Mouse (Mus musculus) forebrain, embryonic 15.5 days (tissue): ENCODE measurements around the gene Hpcal4. TPM values are rescaled to one million over a fixed set of nuclear protein-coding genes. Genes with fewer than 3 reads are reported as not detected.

Experiments
- ATAC-seq: fragments of 200-750 bp; cut with Nextera tagmentation; replicated peaks from 2 replicates; pipeline ENCODE4 v1.8.0; 2017; ENCODE audit warnings: mild to moderate bottlenecking, moderate TSS enrichment, moderate library complexity
- H3K27ac ChIP-seq: fragments of 300-500 bp; sonication (generic); replicated peaks from 2 replicates; pipeline ENCODE4 v1.5.1; 2015; ENCODE audit warnings: mild to moderate bottlenecking, inconsistent platforms
- H3K27me3 ChIP-seq: fragments of 300-500 bp; sonication (generic); 2 replicates; pipeline ENCODE4 v1.6.1; 2015; ENCODE audit warnings: inconsistent platforms
- H3K36me3 ChIP-seq: fragments of 300-500 bp; sonication (generic); 2 replicates; pipeline ENCODE4 v1.6.1; 2015; ENCODE audit warnings: mild to moderate bottlenecking, inconsistent platforms
- H3K4me1 ChIP-seq: fragments of 300-500 bp; sonication (generic); 2 replicates; pipeline ENCODE4 v1.6.1; 2015; ENCODE audit warnings: inconsistent platforms
- H3K4me2 ChIP-seq: fragments of 300-500 bp; sonication (generic); replicated peaks from 2 replicates; pipeline ENCODE4 v1.6.1; 2015; ENCODE audit warnings: mild to moderate bottlenecking, inconsistent platforms
- H3K4me3 ChIP-seq: fragments of 300-500 bp; sonication (generic); 2 replicates; pipeline ENCODE4 v1.5.1; 2015; ENCODE audit warnings: mild to moderate bottlenecking, inconsistent platforms
- H3K9ac ChIP-seq: fragments of 300-500 bp; sonication (generic); replicated peaks from 2 replicates; pipeline ENCODE4 v1.6.1; 2015; ENCODE audit warnings: mild to moderate bottlenecking, inconsistent platforms
- H3K9me3 ChIP-seq: fragments of 300-500 bp; sonication (generic); 2 replicates; pipeline ENCODE4 v1.6.1; 2016; ENCODE audit warnings: inconsistent platforms
- WGBS: fragments of 180-500 bp; shearing (Covaris S2); methylation state at CpG from one replicate; pipeline ENCODE4 v1.1.7; 2015; ENCODE audit warnings: mixed read lengths; 5-methylcytosine and 5-hydroxymethylcytosine counted together
- polyA plus RNA-seq: library from polyadenylated mRNA; unstranded; fragments of >200 nt; fragmentation: Nextera tagmentation; extraction: Ambion mirVana; gene quantifications from 2 replicates; pipeline ENCODE4 v1.2.1, GENCODE M21; 2015

Gene Hpcal4
- polyA plus RNA-seq, 1 experiment from 2014 or later: 28.3 TPM

DNA sequence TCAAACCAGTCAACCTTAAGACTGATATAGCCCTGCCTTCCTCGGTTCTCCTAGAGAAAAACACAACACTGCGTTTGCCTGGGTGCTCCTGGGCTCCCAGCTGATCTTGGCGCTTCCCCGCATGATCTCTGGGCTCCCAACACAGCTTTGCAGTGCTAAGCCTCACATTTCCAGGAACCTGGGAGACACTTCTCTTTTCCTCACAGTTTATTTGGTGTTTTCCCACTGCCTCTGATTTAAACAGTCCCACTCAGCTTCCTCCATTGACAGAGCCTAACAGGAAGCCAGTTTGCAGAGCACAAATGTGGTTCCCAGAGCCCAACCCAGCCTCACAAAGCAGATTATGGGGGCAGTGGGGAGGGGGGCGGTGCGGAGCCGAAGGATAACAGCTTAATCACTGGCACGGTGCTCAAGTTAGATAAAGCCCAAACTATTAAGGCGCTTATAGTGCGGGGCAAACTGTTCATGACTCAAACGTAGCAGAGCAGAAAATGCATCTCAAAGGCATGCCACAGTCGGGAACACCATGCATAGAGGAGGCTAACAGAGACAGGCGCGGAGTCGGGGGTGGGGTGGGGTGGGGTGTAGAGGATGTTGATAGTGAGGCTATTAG lies 20.6 kb upstream of the Hpcal4 start:
- Histone ChIP-seq H3K27ac (no peak overlapping the region), H3K27me3 (no peaks in the 10 kb centered on the region), H3K9me3 (no peaks in the 10 kb centered on the region), H3K4me1 (peaks cover 9% of the 10 kb centered on the region), H3K4me2 (peak overlapping the region; percentile 28), H3K36me3 (no peaks in the 10 kb centered on the region), H3K9ac (no peak overlapping the region), H3K4me3 (no peak overlapping the region)
- ATAC-seq: no peak
- WGBS: 10% methylated on average over 15 of the region's 15 CpGs

DNA sequence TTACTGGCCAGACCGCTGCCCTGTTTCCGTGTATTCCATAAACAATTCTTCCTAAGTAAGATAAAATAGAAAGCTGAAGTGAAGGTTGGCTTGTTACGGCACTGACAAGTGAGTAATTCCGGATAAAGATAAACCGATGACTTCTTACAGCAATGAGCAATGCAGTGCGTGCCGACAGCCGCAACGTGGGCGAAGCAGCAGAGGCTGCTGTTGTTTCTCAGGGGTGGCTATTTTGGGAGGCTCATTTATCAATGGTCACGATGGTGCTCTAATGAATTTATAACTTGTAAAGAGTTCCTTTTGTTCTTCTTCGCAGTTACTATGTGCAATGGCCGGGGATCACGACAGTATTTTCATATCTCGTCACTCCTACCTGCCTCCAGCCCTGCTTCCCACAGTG lies 18.9 kb upstream of the Hpcal4 start:
- Histone ChIP-seq H3K4me2 (no peak overlapping the region), H3K9ac (no peak overlapping the region), H3K4me1 (peaks cover 9% of the 10 kb centered on the region), H3K4me3 (no peak overlapping the region), H3K9me3 (no peaks in the 10 kb centered on the region), H3K27ac (no peak overlapping the region), H3K36me3 (no peaks in the 10 kb centered on the region), H3K27me3 (no peaks in the 10 kb centered on the region)
- WGBS: 92% methylated on average over 15 of the region's 15 CpGs
- ATAC-seq: no peak

DNA sequence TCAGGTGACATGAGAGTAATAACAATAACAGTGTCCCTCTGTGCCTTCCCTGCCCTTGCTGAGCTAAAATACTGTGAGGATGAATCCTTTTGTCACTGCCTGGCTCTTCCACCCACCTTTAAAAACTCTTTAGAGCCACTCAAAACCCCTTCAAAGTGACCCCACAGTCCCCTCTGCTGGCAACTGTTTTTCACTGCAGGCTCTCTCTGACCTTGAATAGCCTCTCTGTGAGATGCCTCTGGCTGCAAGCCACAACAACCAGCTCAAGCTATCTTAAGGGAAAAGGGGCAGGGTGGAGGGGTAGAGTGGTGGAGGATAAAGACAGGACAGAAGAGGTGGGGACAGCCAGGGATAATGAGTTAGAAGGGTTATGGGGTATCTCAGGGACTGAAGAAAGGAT lies 11.2 kb upstream of the Hpcal4 start:
- Histone ChIP-seq H3K4me1 (no peaks in the 10 kb centered on the region), H3K4me3 (no peak overlapping the region), H3K27ac (no peak overlapping the region), H3K36me3 (no peaks in the 10 kb centered on the region), H3K27me3 (0 out of 2 replicates have a peak, but pooled peaks cover 4% of the 10 kb centered on the region), H3K4me2 (no peak overlapping the region), H3K9me3 (no peaks in the 10 kb centered on the region), H3K9ac (no peak overlapping the region)
- no peak for ATAC-seq

DNA sequence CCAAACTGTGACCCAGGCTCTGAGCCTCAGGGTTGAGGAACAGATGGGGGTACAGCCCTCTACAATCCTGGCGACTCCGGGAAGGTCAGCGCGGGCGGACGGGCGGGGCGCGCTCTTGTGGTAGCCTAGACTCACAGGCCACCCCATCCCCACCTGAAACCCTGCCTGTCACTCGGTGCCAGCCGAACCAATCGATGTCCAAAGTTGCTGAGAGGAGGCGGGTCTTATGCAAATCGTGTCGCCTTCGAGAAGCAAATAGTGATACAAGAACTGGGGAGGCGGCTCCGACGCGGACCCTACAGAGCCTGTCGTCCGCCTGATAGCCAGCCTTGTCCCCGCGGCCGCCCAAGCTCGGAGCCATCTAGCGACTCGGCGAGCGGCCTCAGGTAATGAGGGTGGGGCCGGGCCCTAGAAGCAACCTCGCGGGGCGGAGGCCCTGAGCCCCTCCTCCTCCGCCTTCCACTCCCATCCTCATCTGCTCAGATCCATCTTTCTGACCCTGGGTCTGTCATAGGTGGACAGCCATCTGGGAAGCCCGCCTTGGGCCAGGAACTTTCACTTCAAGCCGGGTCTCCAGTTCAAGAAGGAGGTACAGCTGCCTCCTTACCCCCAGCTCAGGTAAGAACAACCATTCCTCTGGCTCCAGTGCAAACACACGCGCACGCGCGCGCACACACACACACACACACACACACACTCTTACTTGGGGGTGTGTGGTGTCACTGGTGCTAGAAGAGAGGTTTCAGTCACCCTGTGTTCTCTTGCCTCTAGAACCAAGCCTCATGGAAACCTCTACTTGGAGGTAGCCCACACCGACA lies 421 bp downstream of the Hpcal4 start:
- H3K27ac ChIP-seq: peak overlapping the region; percentile 53
- 11% methylated on average over 43 of the region's 44 CpGs for WGBS
- H3K9me3 ChIP-seq: no peaks in the 10 kb centered on the region
- peak; percentile 92 for ATAC-seq
- H3K4me1 ChIP-seq: peaks cover 31% of the 10 kb centered on the region
- H3K36me3 ChIP-seq: no peaks in the 10 kb centered on the region
- peak overlapping the region; percentile 54 for H3K4me3 ChIP-seq
- peaks cover 22% of the 10 kb centered on the region for H3K27me3 ChIP-seq
- H3K4me2 ChIP-seq: peak overlapping the region; percentile 81
- peak overlapping the region; percentile 62 for H3K9ac ChIP-seq

DNA sequence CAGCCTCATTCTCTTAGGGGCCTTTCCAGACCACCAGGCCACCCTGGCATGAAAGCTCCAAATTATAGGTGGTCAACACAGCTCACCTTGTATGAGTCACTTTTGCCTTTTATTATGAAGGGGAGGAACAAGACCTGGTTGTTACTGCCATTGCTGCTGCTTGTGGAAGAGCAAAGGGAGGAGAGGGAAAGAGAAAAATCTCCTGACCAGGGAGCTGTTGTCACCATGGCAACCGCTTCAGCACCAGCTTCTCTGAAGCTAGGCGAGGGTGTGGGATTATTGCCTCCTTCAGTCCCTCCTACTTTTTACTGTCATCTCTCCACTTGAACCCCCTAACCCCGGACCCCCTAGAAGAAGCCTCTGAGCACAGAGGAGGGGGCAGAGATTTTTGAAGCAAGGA lies 1.8 kb downstream of the Hpcal4 start:
- Histone ChIP-seq H3K27ac (0 out of 2 replicates have a peak overlapping the region, but pooled peaks have one; percentile 3), H3K4me2 (peak overlapping the region; percentile 81), H3K4me3 (0 out of 2 replicates have a peak overlapping the region, but pooled peaks have one; percentile 54), H3K4me1 (peaks cover 31% of the 10 kb centered on the region), H3K9ac (no peak overlapping the region), H3K9me3 (no peaks in the 10 kb centered on the region), H3K27me3 (peaks cover 22% of the 10 kb centered on the region), H3K36me3 (no peaks in the 10 kb centered on the region)
- ATAC-seq: no peak
- WGBS: 45% methylated on average over 3 of the region's 3 CpGs

DNA sequence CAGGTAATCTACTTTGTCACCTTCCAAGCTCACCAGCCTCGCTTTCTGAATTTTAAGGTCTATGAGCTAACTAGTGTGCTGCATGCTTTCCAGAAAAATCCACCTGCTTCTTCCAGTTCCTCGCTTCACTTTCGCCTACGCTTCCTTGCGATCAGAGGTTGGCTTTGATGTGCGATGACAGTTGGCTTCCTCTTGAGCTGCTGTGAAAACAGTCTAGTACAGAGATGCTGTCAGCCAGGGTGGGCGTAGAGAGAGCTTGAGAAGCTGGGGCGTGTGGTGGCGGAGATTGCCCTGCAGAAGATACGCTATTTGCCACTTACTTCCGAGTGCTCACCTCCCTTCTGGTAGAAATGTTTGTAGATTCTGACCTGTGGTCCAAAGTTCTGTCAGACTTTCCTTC lies 9.3 kb downstream of the Hpcal4 start:
- Histone ChIP-seq H3K4me3 (no peak overlapping the region), H3K27ac (no peak overlapping the region), H3K9me3 (no peaks in the 10 kb centered on the region), H3K9ac (no peak overlapping the region), H3K27me3 (no peaks in the 10 kb centered on the region), H3K36me3 (no peaks in the 10 kb centered on the region), H3K4me2 (no peak overlapping the region), H3K4me1 (no peaks in the 10 kb centered on the region)
- WGBS: 90% methylated on average over 11 of the region's 11 CpGs
- no peak for ATAC-seq

DNA sequence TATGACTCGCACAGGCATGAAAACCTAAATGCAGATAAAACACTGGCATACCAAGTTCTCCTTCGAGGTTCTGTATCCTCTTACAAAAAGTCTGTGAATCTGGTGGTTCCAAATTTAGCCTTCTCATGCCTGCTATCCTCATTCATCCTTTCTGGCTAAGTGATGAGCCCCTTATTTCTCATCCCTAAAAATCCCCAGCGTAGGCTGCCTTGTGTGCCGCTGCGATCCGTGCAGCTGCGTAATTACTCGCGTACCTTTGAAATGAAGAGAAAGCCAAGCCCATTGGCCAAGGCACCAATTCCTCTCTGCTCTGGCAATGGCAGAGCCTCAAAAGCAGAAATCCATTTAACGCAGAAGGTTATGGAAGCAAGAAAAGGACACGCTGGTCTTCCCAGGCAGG lies 10.8 kb downstream of the Hpcal4 start:
- no peak overlapping the region for H3K27ac ChIP-seq
- H3K9me3 ChIP-seq: no peaks in the 10 kb centered on the region
- no peak overlapping the region for H3K9ac ChIP-seq
- WGBS: 82% methylated on average over 11 of the region's 11 CpGs
- H3K36me3 ChIP-seq: no peaks in the 10 kb centered on the region
- no peak overlapping the region for H3K4me2 ChIP-seq
- H3K4me1 ChIP-seq: no peaks in the 10 kb centered on the region
- H3K4me3 ChIP-seq: no peak overlapping the region
- H3K27me3 ChIP-seq: no peaks in the 10 kb centered on the region
- ATAC-seq: no peak

DNA sequence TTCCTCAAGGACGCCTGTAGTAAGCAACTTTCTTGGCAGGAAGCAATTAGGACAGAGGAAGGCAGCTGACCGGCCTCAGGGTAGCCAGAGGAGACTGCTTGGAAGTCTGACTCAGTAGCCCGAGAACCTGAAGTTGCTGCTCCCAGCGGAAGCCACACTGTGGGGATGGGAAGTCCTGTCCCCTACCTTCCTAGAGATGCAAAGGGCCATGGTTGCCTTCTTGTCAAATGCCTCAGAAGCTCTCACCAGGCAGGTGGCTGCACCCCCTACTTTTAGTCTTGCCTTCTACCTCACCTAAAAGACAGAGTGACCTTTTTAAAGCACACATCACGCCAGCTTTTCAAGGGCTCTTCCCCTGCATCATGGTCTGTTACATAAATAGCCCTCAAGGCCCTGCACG lies 13.7 kb downstream of the Hpcal4 start:
- Histone ChIP-seq H3K36me3 (no peaks in the 10 kb centered on the region), H3K4me1 (peaks cover 10% of the 10 kb centered on the region), H3K4me2 (no peak overlapping the region), H3K27ac (no peak overlapping the region), H3K9me3 (no peaks in the 10 kb centered on the region), H3K4me3 (no peak overlapping the region), H3K27me3 (no peaks in the 10 kb centered on the region; the same call in 1 of the 2 replicates), H3K9ac (no peak overlapping the region)
- ATAC-seq: no peak
- 75% methylated on average over 6 of the region's 6 CpGs for WGBS

DNA sequence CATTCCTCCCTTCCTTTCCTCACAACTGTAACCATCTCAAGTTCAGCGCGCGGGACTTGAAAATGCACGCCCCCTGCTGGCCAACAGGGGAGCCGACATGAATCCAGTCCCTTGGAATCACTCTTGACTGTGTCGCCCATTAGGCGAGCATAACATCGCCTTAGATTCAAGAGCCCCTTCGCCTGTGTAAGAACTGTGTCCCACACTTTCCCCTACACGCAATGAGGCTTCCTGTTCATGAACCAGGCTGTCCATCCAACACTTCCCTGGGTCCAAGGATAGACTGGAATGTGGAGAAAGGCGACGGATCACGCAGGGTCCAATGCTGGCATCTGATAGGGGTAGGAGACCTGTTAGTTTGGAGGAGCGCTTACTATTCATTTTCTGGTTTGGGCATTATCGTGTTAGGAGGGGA lies 17.8 kb downstream of the Hpcal4 start:
- Histone ChIP-seq H3K9ac (peak overlapping the region; percentile 38), H3K27me3 (peaks cover 7% of the 10 kb centered on the region; the same call in 1 of the 2 replicates), H3K4me1 (peaks cover 13% of the 10 kb centered on the region), H3K4me3 (peak overlapping the region; percentile 34), H3K9me3 (no peaks in the 10 kb centered on the region), H3K36me3 (no peaks in the 10 kb centered on the region), H3K27ac (no peak overlapping the region), H3K4me2 (peak overlapping the region; percentile 58)
- WGBS: 2% methylated on average over 15 of the region's 15 CpGs
- peak; percentile 65 for ATAC-seq

DNA sequence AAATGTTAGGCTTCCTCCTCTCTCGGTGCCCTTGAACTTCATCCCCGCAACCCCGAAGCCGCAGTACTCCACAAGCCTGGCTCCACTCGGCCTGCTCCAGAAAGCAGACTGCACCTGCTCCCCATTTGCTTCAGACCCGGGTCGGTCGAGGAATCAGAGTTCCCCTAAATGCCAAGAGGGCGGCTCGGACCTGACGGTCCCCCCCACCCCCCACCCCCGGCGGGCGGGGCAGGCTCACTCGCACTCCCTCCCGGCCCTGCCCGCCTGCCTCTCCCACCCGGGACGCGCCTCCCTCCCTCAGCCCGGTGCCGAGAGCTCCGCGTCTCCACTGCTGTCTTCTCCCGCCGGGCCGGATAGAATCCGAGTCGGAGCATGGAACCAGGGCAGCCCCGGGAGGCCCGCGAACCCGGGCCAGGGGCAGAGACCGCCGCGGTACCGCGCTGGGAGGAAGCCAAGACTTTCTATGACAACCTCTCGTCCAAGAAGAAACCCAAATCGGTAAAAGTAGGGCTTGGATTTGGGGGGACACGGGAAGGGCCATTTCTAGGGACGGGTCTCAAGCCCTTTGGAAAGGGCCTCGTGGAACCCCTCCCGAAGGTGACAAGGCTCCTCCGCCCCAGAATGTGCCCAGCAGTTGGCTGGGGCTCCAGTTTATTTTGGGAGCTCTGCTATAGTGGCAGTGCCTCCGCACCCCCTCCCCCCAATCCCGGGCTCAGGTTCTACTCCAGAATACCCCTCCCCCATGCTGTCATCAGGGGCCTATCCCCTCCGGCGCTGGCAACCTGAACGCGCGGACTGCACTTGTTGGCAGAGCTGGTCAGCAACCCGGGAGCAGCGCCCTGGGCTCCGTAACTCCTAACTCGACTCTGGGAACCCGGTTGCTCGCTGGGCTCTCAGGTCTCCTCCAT lies 18.4 kb downstream of the Hpcal4 start, which contains the start of gene Nt5c1a:
Gene Nt5c1a (plus strand): TSS at position 319 of the 908 bp plus-strand sequence.
- peaks cover 13% of the 10 kb centered on the region for H3K4me1 ChIP-seq
- peaks cover 7% of the 10 kb centered on the region; the same call in 1 of the 2 replicates for H3K27me3 ChIP-seq
- H3K36me3 ChIP-seq: no peaks in the 10 kb centered on the region
- H3K4me2 ChIP-seq: peak within 1 kb of the TSS; percentile 58
- H3K9ac ChIP-seq: peak within 1 kb of the TSS; percentile 38
- H3K4me3 ChIP-seq: peak within 1 kb of the TSS; percentile 34
- no peaks in the 10 kb centered on the region for H3K9me3 ChIP-seq
- under 1% methylated on average over 58 of the region's 58 CpGs for WGBS
- no peak within 1 kb of the TSS for H3K27ac ChIP-seq
- ATAC-seq: peak; percentile 55

DNA sequence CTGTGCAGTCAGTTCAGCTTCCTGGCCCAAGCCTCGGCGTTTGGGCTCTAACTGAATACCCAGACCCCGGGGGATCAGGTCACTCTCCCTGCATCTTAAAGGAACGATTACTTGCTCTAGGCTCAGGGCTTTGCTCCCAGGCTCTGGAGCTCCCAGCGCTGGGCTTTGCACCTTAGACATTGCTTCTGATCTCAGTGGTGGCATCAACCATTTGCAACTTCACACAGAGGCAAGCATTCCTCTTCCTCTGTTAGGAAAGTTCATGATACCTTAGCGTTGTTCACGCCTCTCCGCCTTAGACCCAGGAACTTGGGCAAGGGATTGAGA lies 19.0 kb downstream of the Hpcal4 start:
- no peaks in the 10 kb centered on the region for H3K36me3 ChIP-seq
- H3K4me2 ChIP-seq: peak overlapping the region; percentile 58
- 13% methylated on average over 8 of the region's 8 CpGs for WGBS
- no peak for ATAC-seq
- no peak overlapping the region for H3K9ac ChIP-seq
- peaks cover 7% of the 10 kb centered on the region; the same call in 1 of the 2 replicates for H3K27me3 ChIP-seq
- H3K4me1 ChIP-seq: peaks cover 13% of the 10 kb centered on the region
- H3K9me3 ChIP-seq: no peaks in the 10 kb centered on the region
- no peak overlapping the region for H3K27ac ChIP-seq
- H3K4me3 ChIP-seq: peak overlapping the region; percentile 34; the same call in 1 of the 2 replicates

DNA sequence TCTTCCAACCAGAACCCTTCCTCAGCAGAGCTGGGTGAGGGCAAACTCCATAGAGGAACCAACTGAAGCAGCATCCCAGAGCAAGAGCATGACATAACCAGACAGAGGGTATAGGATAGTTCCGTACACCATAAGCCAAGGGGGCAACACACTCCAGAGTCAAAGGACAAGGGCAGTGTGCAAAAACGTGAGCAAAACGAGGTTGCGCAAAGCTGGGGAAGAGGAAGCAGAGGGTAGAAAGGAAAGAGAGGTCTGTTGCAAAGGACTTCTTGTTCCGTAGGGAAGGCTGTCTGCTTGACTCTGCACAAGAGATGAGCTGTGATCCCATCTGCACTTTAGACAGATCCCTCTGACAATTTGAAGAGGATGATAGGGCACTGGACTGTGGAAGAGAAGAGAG lies 24.3 kb downstream of the Hpcal4 start:
- no peak for ATAC-seq
- Histone ChIP-seq H3K27ac (no peak overlapping the region), H3K9ac (no peak overlapping the region), H3K4me3 (no peak overlapping the region), H3K36me3 (no peaks in the 10 kb centered on the region), H3K27me3 (0 out of 2 replicates have a peak, but pooled peaks cover 2% of the 10 kb centered on the region), H3K9me3 (no peaks in the 10 kb centered on the region), H3K4me2 (no peak overlapping the region), H3K4me1 (no peaks in the 10 kb centered on the region)
- 77% methylated on average over 5 of the region's 5 CpGs for WGBS
